Mouse (Mus musculus) midbrain, embryonic 10.5 days (tissue): ENCODE measurements around the gene Wnt7a. TPM values are rescaled to one million over a fixed set of nuclear protein-coding genes. Genes with fewer than 3 reads are reported as not detected.

ENCODE experiments used
- DNase-seq: peaks from one replicate; pipeline ENCODE4 v3.0.0-alpha.2; 2017; ENCODE audit warnings: low spot score
- H3K27ac ChIP-seq: fragments of 300-500 bp; sonication (generic); replicated peaks from 2 replicates; pipeline ENCODE4 v1.5.1; 2016; ENCODE audit warnings: mild to moderate bottlenecking
- H3K27me3 ChIP-seq: fragments of 300-500 bp; sonication (generic); 2 replicates; pipeline ENCODE4 v1.6.1; 2016; ENCODE audit warnings: low read depth, mild to moderate bottlenecking; ENCODE audit not compliant: poor library complexity, severe bottlenecking
- H3K36me3 ChIP-seq: fragments of 300-500 bp; sonication (generic); 2 replicates; pipeline ENCODE4 v1.6.1; 2016; ENCODE audit warnings: mild to moderate bottlenecking, moderate library complexity
- H3K4me1 ChIP-seq: fragments of 300-500 bp; sonication (generic); 2 replicates; pipeline ENCODE4 v1.6.1; 2016
- H3K4me3 ChIP-seq: fragments of 300-500 bp; sonication (generic); 2 replicates; pipeline ENCODE4 v1.5.1; 2016; ENCODE audit warnings: mild to moderate bottlenecking, moderate library complexity
- H3K9me3 ChIP-seq: fragments of 300-500 bp; sonication (generic); replicated peaks from 2 replicates; pipeline ENCODE4 v1.6.1; 2016; ENCODE audit warnings: mild to moderate bottlenecking
- WGBS: fragments of 180-500 bp; shearing (Covaris S2); methylation state at CpG from one replicate; pipeline ENCODE4 v1.1.7; 2016; 5-methylcytosine and 5-hydroxymethylcytosine counted together
- polyA plus RNA-seq: library from polyadenylated mRNA; unstranded; fragments of >200 nt; fragmentation: Nextera tagmentation; extraction: Ambion mirVana; gene quantifications from 2 replicates; pipeline ENCODE4 v1.2.1, GENCODE M21; 2016

The Wnt7a gene
- polyA plus RNA-seq, 1 experiment from 2014 or later = 14.4 TPM

- Histone ChIP-seq H3K4me1 (peaks cover 33% of the 10 kb centered on the region), H3K27me3 (peaks cover 94% of the 10 kb centered on the region), H3K36me3 (peaks cover 24% of the 10 kb centered on the region), H3K9me3 (no peaks in the 10 kb centered on the region), H3K27ac (peak overlapping the region; percentile 93), H3K4me3 (peak overlapping the region; percentile 83)
- peak; percentile 81 for DNase-seq
- WGBS = under 1% methylated on average over 43 of the region's 47 CpGs
Observed at GRCm38 (mm10) chr6:91411369-91411981, 312 bp upstream of the Wnt7a start.

GRCm38 (mm10) chr6:91410168-91410780 lies 889 bp downstream of the Wnt7a start:
- Histone ChIP-seq H3K27me3 (peaks cover 84% of the 10 kb centered on the region), H3K9me3 (no peaks in the 10 kb centered on the region), H3K27ac (peak overlapping the region; percentile 93), H3K4me3 (peak overlapping the region; percentile 83), H3K36me3 (peaks cover 36% of the 10 kb centered on the region), H3K4me1 (peaks cover 33% of the 10 kb centered on the region)
- under 1% methylated on average over 26 of the region's 26 CpGs for WGBS
- DNase-seq = peak; percentile 43

GRCm38 (mm10) chr6:91409448-91410167 lies 1.6 kb downstream of the Wnt7a start:
- Histone ChIP-seq H3K36me3 (peaks cover 43% of the 10 kb centered on the region), H3K4me1 (peaks cover 33% of the 10 kb centered on the region), H3K9me3 (no peaks in the 10 kb centered on the region), H3K4me3 (peak overlapping the region; percentile 83), H3K27me3 (peaks cover 84% of the 10 kb centered on the region), H3K27ac (peak overlapping the region; percentile 93)
- peak; percentile 75 for DNase-seq
- under 1% methylated on average over 34 of the region's 34 CpGs for WGBS

DNA sequence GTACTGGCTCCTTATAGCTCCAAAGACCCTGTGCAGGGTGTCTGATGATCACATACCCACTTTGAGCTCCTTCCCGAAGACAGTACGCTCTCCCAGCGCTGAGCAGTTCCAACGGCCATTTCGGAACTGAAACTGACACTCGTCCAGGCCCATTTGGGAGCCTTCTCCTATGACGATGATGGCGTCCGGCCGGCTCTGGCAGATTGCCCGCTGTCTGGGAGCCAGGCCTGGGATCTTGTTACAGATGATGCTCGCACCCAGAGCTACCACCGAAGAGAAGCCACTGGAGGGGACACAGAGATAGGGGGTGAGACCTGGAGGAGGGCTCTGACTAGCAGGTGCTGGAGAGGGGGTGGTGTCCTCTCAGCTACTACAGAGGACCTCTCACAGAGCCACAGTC lies 2.5 kb downstream of the Wnt7a start:
- H3K27me3 ChIP-seq = peaks cover 84% of the 10 kb centered on the region
- H3K9me3 ChIP-seq = no peaks in the 10 kb centered on the region
- no peak overlapping the region for H3K27ac ChIP-seq
- peaks cover 53% of the 10 kb centered on the region for H3K36me3 ChIP-seq
- H3K4me3 ChIP-seq = peak overlapping the region; percentile 83
- H3K4me1 ChIP-seq = peaks cover 40% of the 10 kb centered on the region
- DNase-seq = no peak
- 88% methylated on average over 13 of the region's 13 CpGs for WGBS

DNA sequence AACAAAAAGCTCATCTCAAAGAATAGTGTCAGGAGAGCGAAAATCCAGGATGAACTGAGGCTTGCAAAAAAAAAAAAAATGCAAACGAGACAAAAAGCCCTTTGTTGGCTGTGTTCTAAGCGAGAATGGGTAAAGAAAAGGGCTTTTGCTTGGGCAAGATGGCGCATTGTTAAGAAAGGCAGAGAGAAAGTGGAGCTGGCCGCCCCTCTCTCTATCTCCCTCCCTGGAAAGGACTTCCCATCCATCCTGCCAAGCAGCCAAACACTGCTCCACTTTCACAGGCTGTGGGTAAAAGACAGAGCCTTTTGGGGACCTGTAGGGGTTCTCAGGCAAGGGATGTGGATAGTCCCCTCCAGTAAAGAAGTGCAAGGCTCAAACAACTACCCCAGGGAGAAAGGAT lies 9.6 kb downstream of the Wnt7a start:
- peak overlapping the region; percentile 74 for H3K27ac ChIP-seq
- H3K27me3 ChIP-seq = peaks cover 27% of the 10 kb centered on the region
- H3K9me3 ChIP-seq = no peaks in the 10 kb centered on the region
- no peak overlapping the region for H3K4me3 ChIP-seq
- peak; percentile 30 for DNase-seq
- H3K4me1 ChIP-seq = peaks cover 45% of the 10 kb centered on the region
- H3K36me3 ChIP-seq = peaks cover 79% of the 10 kb centered on the region
- WGBS = 29% methylated on average over 5 of the region's 5 CpGs

DNA sequence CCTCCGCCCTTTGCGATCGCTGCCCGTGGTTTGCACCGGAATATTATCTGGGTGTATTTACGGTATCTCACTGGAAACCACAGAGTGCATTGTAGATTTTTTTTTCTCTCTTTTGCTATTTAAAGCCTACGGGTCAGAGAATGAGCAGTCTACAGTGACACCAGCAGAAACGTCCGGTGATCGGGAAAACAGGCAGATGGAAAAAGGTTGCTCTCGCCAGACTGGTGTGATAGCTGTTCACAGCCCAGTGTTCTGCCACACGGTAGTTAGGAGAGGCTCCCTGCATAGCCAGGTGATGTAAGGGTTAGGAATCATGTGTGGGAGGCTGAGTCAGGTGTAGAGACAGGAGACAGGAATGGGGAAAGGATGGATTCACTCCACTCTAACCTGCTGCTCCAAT lies 10.6 kb downstream of the Wnt7a start:
- Histone ChIP-seq H3K4me3 (no peak overlapping the region), H3K36me3 (peaks cover 79% of the 10 kb centered on the region), H3K9me3 (no peaks in the 10 kb centered on the region), H3K27ac (peak overlapping the region; percentile 74), H3K27me3 (peaks cover 25% of the 10 kb centered on the region), H3K4me1 (peaks cover 45% of the 10 kb centered on the region)
- no peak for DNase-seq
- 92% methylated on average over 12 of the region's 12 CpGs for WGBS

GRCm38 (mm10) chr6:91392475-91393174 lies 18.5 kb downstream of the Wnt7a start:
- H3K36me3 ChIP-seq = peaks cover 99% of the 10 kb centered on the region
- H3K27me3 ChIP-seq = no peaks in the 10 kb centered on the region
- DNase-seq = no peak
- H3K9me3 ChIP-seq = peaks cover 9% of the 10 kb centered on the region; the same call in 1 of the 2 replicates
- H3K27ac ChIP-seq = no peak overlapping the region
- 84% methylated on average over 5 of the region's 5 CpGs for WGBS
- no peaks in the 10 kb centered on the region for H3K4me1 ChIP-seq
- H3K4me3 ChIP-seq = no peak overlapping the region

DNA sequence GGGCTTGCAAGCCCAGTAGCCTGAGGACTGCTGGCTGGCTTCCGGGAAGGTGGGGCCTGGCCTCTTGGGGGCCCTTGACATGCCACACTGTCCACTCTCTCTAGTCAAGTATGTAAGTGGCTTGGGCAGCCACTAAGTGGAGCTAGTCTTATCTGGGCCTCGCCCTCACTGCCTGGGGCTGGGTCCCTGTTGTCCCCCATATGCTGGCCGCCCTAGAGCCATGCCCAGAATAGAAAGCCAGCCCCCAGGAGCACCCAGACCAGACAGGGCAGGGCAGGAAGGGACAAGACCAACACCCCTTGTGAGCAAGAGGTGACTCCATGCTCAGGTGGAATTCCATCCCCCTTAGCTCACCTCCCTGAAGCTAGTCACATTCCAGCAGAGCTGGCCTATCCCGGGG lies 22.0 kb downstream of the Wnt7a start:
- Histone ChIP-seq H3K27ac (no peak overlapping the region), H3K27me3 (no peaks in the 10 kb centered on the region), H3K4me3 (no peak overlapping the region), H3K36me3 (peaks cover 97% of the 10 kb centered on the region), H3K9me3 (peaks cover 9% of the 10 kb centered on the region; the same call in 1 of the 2 replicates), H3K4me1 (no peaks in the 10 kb centered on the region)
- DNase-seq = no peak
- WGBS = 83% methylated on average over 4 of the region's 4 CpGs

DNA sequence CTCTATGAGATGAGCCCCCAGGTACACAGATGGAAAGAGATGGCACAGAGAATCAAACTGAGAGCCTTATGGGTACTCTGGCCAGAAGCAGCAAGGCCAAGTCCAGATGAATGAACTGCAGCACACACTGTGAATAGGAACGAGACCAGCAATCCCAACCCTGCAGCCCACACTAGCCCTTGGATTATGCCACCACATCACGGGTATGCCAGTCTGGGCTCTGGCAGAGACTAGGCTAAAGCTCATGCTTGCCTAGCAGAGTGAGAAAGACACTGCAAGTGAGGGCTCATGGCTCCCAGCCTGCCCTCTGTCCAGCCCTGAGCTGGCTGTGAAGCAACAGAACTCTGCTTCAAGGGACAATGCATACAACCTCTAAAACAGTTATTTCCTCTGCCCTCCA lies 26.7 kb downstream of the Wnt7a start:
- peaks cover 89% of the 10 kb centered on the region for H3K36me3 ChIP-seq
- no peak overlapping the region for H3K4me3 ChIP-seq
- no peaks in the 10 kb centered on the region for H3K27me3 ChIP-seq
- H3K9me3 ChIP-seq = no peaks in the 10 kb centered on the region
- WGBS = 92% methylated on average over 2 of the region's 2 CpGs
- no peaks in the 10 kb centered on the region for H3K4me1 ChIP-seq
- no peak for DNase-seq
- H3K27ac ChIP-seq = no peak overlapping the region

DNA sequence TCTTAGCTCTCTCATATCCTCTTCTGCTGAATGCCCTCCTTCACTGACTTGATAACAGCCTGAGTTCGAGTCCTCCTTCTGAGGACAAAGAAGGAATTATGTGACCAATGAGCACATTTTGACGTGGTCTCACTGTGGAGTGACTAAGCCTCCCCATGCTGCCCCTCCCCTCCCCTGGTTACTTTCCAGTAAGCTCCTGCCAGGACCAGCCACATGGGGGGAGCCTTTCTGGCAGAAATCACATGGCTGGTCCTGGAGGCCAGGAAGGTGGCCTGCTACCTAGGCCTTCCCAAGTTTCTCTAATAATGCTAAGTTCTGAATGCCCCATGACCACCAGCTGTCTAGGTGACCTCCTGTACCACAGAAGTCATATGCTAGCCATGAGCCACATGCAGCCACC lies 27.3 kb downstream of the Wnt7a start:
- H3K27ac ChIP-seq = no peak overlapping the region
- no peaks in the 10 kb centered on the region for H3K4me1 ChIP-seq
- H3K36me3 ChIP-seq = peaks cover 89% of the 10 kb centered on the region
- WGBS = 78% methylated on average over 2 of the region's 2 CpGs
- no peak for DNase-seq
- H3K9me3 ChIP-seq = no peaks in the 10 kb centered on the region
- no peaks in the 10 kb centered on the region for H3K27me3 ChIP-seq
- no peak overlapping the region for H3K4me3 ChIP-seq

GRCm38 (mm10) chr6:91383303-91383702 lies 27.9 kb downstream of the Wnt7a start:
- Histone ChIP-seq H3K27me3 (no peaks in the 10 kb centered on the region), H3K4me3 (no peak overlapping the region), H3K9me3 (no peaks in the 10 kb centered on the region), H3K36me3 (peaks cover 89% of the 10 kb centered on the region), H3K4me1 (no peaks in the 10 kb centered on the region), H3K27ac (no peak overlapping the region)
- no peak for DNase-seq
- 89% methylated on average over 1 of the region's 1 CpGs for WGBS

DNA sequence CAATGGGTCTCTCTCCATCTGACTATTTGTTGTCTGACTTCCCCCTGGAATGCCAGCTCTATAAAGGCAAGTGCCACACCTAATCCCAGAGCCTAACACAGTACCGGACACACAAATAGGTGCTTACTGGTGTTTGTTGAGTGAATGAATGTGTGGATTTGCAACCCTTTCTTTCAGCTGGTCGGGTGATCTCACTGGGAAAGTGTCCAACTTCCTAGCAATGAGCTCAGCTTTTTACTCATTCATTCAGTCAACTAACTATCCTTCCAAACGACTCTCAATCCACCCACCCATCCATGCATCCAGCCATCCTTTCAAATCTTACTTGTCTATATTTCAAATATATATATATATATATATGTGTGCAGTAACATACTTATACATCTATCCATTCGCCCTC lies 31.3 kb downstream of the Wnt7a start:
- Histone ChIP-seq H3K36me3 (peaks cover 80% of the 10 kb centered on the region), H3K27ac (no peak overlapping the region), H3K9me3 (no peaks in the 10 kb centered on the region), H3K4me3 (no peak overlapping the region), H3K27me3 (no peaks in the 10 kb centered on the region), H3K4me1 (no peaks in the 10 kb centered on the region)
- DNase-seq = no peak
- 82% methylated on average over 4 of the region's 4 CpGs for WGBS
